Mouse (Mus musculus): ENCODE data around the gene Lurap1.
A peak's percentile ranks its signal among the peaks of the same experiment; 100 is the strongest.

The Lurap1 gene

DNA sequence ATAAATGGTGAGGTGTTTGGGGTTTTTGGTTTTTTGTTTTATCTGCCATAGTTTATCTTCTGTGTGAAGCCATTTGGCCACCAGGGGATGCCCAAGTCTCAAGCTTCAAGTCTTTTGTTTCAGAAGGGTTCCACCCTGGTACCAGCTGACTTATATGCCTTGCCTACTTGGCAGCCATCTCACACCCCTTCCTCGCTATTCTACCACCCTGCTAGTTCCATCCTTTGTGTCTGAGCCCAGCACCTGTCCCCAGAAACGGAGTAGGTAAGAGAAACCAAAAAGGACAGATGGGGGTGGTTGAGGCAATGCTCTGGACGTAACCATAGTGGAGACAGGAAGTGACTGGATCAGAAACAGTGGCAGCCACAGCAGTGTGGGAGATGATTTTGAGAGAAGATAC lies 8.8 kb upstream of the Lurap1 start:
- peak; percentile 75 to 79 for DNase-seq

GRCm38 (mm10) chr4:116157882-116158281 lies 6.7 kb upstream of the Lurap1 start:
- no peak for DNase-seq

- no peak for DNase-seq
Observed at GRCm38 (mm10) chr4:116152702-116153101, 1.6 kb upstream of the Lurap1 start.

- DNase-seq, result no peak
Observed at GRCm38 (mm10) chr4:116150862-116151221, 296 bp downstream of the Lurap1 start.

DNA sequence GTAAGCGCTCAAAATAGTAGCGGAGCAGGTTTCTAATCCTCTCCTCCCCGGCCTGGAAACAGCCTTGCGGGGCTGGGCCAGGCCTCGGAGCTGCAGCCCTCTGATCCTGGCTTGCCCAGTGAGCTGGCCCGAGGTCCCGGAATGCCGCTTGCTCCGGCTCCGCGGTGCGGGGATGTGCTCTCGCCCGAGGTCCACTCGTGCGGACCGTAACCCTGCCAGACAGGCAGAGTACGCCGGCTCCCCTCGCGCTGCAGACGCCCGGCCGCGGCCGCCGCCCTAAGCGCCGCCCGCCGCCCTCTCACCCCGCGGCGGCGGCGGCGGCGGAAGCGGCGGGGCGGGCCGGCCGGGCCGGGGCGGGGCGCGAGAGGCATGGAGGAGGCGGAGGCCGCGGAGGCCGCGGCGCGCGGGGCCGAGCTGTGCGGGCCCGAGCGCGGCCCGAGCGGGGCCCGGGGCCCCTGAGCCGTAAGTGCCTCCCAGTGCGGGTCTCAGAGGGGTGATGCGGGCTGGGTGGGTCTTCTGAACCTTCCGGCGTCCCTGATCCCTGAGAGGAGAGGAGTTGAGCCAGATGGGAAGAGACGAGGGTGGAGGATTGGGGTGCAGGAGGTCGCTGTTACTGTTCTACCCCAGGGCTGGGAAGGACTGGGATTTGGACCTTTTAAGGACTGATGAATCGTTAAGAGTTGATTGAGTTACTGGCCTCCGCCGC lies 829 bp downstream of the Lurap1 start:
- DNase-seq, result peak; percentile 83 to 86

DNA sequence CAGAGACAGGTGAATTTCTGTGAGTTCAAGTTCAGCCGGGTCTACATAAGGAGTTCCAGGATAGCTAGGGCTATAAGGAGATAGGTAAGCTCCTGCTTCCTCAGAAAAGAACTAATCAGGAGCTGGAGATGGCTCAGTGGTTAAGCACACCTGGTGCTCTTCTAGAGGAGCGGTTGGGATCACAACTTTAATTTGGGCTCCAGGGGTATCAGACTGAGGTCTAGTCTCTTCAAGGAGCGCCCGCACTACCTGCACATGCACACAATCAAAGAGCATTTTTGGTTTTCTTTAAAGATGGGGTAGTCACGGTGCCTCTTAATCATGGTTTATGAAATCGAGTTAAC lies 1.4 kb downstream of the Lurap1 start:
- DNase-seq, result no peak

- DNase-seq, result peak; percentile 86 to 88
Observed at GRCm38 (mm10) chr4:116143891-116144717, 7.0 kb downstream of the Lurap1 start.

DNA sequence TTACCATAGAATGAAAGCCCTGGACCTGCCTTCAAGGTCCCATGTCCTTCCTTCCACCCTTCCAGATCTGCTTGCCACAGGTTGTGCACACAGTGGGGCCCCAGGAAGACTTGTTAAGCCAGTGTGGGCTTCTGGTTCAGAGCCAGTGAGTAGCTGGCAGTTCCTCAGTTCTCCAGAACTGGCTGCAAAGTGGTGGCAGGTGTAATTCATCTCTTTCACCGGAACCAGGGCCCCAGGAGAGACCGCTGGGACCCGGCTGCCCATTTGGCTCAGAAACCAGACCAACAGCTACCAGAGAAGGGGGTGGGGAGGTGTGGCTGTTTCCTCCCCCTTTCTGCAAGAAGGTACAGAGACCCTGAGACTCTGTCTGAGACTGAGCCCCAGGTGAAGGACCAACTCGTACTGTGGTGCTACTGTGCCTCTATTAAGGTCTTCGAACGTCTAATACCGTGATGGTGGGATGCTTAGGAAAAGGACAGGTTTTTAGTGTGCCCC lies 7.8 kb downstream of the Lurap1 start:
- peak; percentile 95 to 96 for DNase-seq

DNA sequence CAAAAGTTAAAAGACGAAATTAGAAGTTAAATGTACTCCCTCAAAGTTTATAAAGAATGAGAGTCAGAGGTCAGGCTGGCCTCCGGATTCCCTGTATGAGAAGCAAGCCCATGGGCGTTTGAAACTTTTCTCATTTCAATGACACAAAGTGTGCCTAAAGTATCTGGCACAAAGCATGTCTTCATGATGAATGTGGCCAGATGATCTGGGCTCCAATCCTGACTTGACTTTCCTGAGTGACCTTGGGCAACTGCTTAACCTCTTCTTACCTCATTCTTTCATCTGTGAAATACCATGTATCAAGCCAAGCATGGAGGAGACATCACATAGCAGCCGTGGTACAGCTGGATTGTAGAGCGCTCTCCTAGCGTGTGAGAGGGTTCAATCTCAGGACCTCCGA lies 8.9 kb downstream of the Lurap1 start:
- no peak for DNase-seq

DNA sequence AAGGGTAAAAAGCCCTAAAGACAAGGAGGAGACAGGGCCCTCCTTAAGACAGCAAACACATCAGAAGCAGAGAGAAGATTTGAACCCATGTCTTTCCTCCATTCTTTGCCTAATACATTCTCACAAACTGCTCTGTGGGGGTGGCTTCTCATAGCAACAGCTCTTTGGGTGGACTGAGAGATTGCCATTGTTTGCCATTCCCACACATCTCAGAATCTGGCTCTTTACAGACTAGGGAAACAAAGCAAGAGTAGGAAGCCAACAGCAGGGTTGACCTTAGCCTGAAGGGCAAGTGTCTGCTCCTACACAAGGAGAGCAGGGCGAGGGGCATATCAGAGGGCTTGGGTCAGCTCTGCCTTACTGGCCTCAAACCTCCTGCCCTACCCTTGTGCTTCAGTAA lies 9.4 kb downstream of the Lurap1 start:
- no peak for DNase-seq

- no peak for DNase-seq
Observed at GRCm38 (mm10) chr4:116140801-116141574, 10.2 kb downstream of the Lurap1 start.

DNA sequence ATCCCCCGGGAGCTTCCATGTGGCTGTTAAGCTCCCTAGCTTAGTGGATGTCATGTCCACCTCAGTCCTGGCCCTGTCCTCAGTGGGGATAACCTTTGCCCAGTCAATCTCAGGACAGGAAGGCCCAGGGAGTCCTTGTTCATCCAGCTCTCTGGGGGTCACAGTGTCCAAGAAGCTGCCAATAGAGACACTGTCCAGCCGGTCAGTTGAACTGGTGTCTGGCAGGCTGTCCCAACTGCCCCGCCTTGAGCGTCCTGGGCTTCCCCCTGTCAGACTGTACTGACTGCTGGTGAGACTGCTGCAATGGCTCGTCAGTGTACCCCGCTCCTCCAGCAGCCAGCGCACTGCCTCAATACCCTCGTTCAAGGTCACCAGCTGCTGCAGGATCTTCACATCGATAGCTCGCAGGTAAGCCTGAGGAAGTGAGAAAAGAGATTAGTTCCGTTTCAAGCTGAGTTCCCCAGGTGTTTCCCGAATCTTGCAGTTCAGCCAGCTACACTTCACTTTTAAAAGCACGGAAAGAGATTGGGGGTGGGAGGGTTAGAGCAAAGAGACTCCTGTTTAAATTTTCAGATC lies 13.6 kb downstream of the Lurap1 start:
- DNase-seq, result no peak

GRCm38 (mm10) chr4:116134990-116135389 lies 16.1 kb downstream of the Lurap1 start:
- DNase-seq, result peak in 1 of 2 experiments; percentile 59

GRCm38 (mm10) chr4:116133126-116133525 lies 18.0 kb downstream of the Lurap1 start:
- no peak for DNase-seq

DNA sequence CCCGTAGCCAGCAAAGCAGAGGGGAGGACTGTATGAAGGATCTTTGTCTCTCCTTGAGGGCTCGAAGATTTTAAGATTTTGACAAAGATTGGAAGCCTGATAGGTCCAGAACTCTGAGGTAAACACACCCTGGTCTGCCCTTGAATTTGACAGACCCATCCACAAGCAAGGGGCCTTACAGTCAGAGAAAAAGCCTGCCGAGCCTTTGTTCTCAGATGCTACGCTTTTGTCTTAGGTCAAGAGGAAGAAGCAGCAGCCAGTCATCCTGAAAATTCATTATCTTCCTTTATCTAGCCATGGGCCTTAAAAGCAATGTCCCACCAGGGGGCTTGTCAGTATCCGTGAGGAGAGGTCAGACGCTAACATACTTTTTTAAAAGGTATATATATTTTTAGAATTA lies 23.2 kb downstream of the Lurap1 start:
- no peak for DNase-seq

DNA sequence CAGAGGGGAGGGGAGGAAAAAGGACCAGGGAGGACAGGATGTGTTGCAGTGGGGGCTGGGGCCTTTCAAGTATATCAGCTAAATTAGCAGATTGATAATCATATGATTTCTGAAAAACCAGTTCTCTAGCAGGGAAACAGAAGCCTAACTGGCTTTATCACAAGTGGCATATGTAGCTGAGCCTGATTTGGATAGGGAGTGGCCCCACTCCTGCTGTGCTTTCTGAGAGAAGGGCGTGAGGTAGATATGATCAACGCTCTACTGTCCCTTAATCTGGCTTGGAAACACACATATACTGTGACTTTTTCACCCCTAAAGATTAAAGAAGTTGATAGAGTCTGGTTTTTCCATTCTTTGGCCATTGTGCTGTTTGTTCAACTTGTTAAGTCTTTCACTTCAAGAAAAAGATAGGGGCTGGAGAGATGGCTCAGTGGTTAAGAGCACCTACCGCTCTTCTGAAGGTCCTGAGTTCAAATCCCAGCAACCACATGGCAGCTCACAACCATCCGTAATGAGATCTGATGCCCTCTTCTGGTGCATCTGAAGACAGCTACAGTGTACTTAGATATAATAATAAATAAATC lies 25.2 kb downstream of the Lurap1 start:
- no peak for DNase-seq

DNA sequence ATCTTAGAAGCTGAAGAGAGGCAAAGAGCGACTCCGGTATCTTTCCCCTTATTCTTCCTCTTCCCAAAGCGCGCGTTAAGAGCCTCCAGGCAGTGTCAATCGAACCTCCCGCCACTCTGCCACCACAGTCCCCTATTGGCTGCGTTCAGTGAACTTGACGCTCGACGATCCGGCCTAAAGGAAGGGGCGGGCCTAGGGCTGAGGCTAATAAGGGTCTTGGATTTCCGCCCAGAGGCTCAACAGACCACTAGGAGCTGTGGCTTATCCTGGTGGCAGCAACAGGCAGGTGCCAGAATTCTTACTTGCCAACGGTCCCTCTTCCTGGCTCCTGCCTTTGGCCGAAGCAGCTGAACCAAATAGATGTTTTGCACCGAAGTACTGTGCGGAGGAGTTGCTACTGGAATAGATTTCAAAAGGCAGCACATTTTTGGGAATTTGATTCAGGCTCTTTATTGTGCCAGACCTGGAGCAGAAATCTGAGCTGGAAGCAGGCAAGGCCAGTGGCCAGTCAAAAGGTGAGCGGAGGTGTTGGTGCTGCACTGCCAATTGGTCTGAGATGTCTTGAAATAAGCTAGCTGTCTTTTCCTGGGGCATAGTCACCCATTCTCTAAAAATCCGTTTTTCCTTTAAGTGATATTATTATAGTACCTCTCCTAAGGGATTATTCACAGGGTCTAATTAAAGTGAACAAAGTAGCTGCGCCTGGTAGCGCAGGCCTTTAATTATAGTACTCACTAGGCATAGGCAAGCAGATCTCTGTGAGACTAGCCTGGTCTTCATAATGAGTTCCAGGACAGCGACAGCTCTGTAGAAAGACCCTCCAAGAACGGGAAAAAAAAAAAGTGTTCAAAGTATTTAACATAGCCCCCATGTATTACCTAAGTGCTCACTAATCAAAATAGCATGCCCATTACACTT lies 27.3 kb downstream of the Lurap1 start, which contains the start of the genes Rad54l and Pomgnt1:
Gene Rad54l (minus strand): TSS at position 89 of the 918 bp plus-strand sequence.
Gene Pomgnt1 (plus strand): TSS at position 239 of the 918 bp plus-strand sequence.
- peak; percentile 93 to 95 for DNase-seq

DNA sequence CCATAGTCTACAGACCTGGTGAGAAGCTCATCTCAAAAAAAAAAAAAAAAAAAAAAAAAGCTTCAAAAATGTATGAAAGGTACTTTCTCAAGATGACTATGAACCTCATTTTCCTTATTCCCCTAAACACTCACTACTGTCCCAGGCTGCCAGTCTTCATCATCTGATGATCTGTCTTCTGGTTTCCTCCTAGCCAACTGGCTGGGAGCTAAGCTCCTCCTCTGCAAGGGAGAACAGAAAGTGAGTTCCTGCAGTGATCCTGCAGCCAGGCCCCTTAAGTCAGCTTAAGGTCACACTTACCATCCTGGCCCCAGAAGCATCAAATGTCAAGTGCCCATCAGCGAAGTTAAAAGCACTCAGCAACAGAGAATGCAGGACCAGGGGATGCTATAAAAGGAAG lies 28.4 kb downstream of the Lurap1 start:
- no peak for DNase-seq

DNA sequence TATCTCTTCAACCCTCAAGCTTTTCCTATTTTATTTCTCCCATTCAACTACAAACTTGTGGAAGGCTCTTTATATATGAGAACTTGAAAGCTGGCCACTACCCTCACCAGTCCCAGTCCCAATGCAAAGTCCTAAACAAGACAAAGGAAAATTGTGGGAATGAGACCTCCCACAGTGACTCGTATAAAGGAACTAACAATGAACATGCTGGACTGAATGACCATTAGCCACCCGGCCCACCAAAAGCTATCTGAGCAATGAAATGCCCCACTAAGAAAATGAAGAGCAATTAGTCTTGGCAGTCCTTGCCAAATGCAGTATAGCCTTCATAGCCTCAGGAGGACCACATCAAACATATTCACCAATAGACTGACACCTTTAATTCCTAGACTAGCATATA lies 39.7 kb downstream of the Lurap1 start:
- DNase-seq, result no peak

DNA sequence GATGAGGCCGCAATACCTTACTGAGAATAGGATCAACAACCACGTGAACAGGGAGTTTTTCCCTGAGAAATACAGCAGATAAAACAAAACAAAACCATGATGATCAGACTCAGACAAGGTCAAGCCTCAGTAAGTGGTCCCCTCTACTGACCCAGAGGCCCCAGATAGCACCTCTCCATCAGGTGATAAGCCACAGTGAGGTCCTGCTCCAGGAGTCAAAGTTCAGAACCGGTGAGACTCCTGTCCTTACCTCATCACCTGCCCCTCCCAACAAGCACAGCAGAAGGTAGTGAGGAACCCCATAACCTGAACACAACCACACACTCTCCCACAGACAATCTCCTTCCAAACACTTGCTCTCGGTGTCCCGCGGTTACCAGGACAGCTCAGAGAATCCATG lies 40.4 kb downstream of the Lurap1 start:
- DNase-seq, result no peak

GRCm38 (mm10) chr4:116105278-116105677 lies 45.9 kb downstream of the Lurap1 start:
- DNase-seq, result no peak
